Mouse (Mus musculus) heart, embryonic 10.5 days (tissue): ENCODE measurements at regions not wholly inside any gene's neighbourhood (a gene's known extent, or its start where the extent isn't known, plus 50 kb on each side); places are given as distances from the start of the nearest gene placed in this dataset.

Experiments used
- DNase-seq: peaks from one replicate; pipeline ENCODE4 v3.0.0-alpha.2; 2017; ENCODE audit warnings: low spot score
- H3K27ac ChIP-seq: fragments of 300-500 bp; sonication (generic); 2 replicates; pipeline ENCODE4 v1.5.1; 2016; ENCODE audit warnings: mild to moderate bottlenecking
- H3K27me3 ChIP-seq: fragments of 300-500 bp; sonication (generic); 2 replicates; pipeline ENCODE4 v1.6.1; 2016; ENCODE audit warnings: mild to moderate bottlenecking; ENCODE audit not compliant: poor library complexity, insufficient read depth, severe bottlenecking
- H3K36me3 ChIP-seq: fragments of 300-500 bp; sonication (generic); 2 replicates; pipeline ENCODE4 v1.6.1; 2016; ENCODE audit warnings: mild to moderate bottlenecking, moderate library complexity
- H3K4me1 ChIP-seq: fragments of 300-500 bp; sonication (generic); 2 replicates; pipeline ENCODE4 v1.6.1; 2016; ENCODE audit warnings: mild to moderate bottlenecking
- H3K4me3 ChIP-seq: fragments of 300-500 bp; sonication (generic); 2 replicates; pipeline ENCODE4 v1.5.1; 2016; ENCODE audit warnings: mild to moderate bottlenecking, moderate library complexity
- H3K9me3 ChIP-seq: fragments of 300-500 bp; sonication (generic); 2 replicates; pipeline ENCODE4 v1.6.1; 2016; ENCODE audit warnings: mild to moderate bottlenecking, moderate library complexity
- WGBS: fragments of 180-500 bp; shearing (Covaris S2); methylation state at CpG from one replicate; pipeline ENCODE4 v1.1.7; 2016; 5-methylcytosine and 5-hydroxymethylcytosine counted together

DNA sequence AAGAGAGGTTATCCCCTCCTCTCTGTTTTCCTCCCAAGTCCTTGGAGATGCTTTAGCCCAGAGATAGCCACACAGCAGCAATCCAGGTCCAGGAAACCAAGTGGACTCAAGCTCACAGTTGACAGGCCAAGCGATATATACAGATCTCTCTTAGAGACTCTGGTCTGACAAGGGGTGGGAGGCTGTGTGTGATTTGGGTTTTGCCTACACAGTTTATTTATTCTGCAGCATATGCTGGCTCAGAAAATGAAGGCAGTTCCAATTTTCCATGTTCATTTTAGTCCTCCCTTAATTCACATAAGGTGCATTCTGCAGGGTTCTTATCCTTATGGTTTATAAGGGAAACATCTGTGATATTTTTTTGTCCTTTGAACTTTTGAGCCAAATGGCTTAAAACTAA is 595.0 kb upstream of the Apob start:
- H3K36me3 ChIP-seq = no peaks in the 10 kb centered on the region
- no peak overlapping the region for H3K4me3 ChIP-seq
- H3K27ac ChIP-seq = no peak overlapping the region
- DNase-seq = no peak
- H3K27me3 ChIP-seq = no peaks in the 10 kb centered on the region
- no peaks in the 10 kb centered on the region for H3K9me3 ChIP-seq
- WGBS = 77% methylated on average over 1 of the region's 1 CpGs
- H3K4me1 ChIP-seq = no peaks in the 10 kb centered on the region

DNA sequence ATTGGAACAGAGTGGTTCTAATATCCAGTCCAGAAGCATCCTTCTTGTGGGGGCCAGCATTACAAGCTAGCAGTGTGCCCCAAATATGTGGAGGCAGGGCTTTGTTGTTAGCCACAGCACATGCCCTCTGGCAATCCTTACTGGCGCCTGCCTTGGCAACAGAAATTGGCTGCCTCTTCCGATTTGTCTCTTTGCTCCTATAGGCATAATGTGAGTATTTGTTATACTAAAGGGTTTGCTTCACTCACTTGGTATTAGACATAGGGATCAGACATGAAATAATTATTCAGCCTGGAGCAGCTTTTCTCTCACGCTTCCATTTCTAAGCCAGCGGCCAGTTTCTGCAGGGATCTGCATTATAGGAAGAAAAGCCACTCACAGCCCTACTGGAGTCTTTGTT is 573.6 kb upstream of the Apob start:
- H3K27me3 ChIP-seq = no peaks in the 10 kb centered on the region
- H3K4me1 ChIP-seq = no peaks in the 10 kb centered on the region
- WGBS = 84% methylated on average over 4 of the region's 4 CpGs
- DNase-seq = no peak
- no peak overlapping the region for H3K4me3 ChIP-seq
- no peaks in the 10 kb centered on the region for H3K9me3 ChIP-seq
- no peaks in the 10 kb centered on the region for H3K36me3 ChIP-seq
- H3K27ac ChIP-seq = no peak overlapping the region

DNA sequence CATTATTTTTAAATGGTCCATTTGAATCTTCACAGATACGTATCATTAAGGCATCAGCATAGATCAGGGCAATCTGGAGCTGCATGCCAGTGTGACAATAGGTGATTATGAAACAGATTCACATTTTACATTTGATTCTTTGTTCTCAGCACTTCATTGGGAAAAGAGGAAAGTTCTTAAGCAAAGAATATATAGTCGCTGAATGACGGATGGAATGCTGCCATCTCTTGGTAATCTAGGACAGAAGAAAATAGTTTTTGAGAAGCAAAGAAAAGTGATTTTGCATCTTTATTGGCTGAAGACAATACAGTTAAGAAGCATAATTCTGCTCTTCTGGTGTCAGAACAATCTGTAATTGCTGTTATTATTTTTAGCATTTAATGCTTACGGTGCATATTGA is 565.6 kb upstream of the Apob start:
- H3K27me3 ChIP-seq = no peaks in the 10 kb centered on the region
- no peaks in the 10 kb centered on the region for H3K9me3 ChIP-seq
- no peaks in the 10 kb centered on the region for H3K36me3 ChIP-seq
- H3K4me1 ChIP-seq = no peaks in the 10 kb centered on the region
- WGBS = 86% methylated on average over 4 of the region's 4 CpGs
- DNase-seq = no peak
- H3K4me3 ChIP-seq = no peak overlapping the region
- no peak overlapping the region for H3K27ac ChIP-seq

DNA sequence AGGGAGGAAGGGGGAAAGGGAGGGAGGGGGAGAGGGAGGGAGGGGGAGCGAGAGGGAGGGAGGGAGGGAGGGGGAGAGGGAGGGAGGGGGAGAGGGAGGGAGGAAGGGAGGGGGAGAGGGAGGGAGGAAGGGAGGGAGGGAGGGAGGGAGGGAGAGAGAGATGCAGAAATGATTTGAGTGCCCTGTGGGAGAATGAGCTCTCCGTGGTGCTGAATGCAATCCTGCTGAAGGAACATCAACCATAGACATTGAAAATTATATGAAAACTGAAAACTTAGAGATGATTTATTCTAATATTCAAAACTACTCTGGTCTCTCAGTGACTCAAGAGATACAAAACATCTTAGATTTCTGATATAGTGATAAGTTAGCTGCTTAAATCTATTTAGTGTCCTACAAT is 557.2 kb upstream of the Apob start:
- DNase-seq = no peak
- Histone ChIP-seq H3K4me3 (no peak overlapping the region), H3K9me3 (no peaks in the 10 kb centered on the region), H3K27me3 (no peaks in the 10 kb centered on the region), H3K4me1 (no peaks in the 10 kb centered on the region), H3K27ac (no peak overlapping the region), H3K36me3 (no peaks in the 10 kb centered on the region)
- 24% methylated on average over 1 of the region's 2 CpGs for WGBS

DNA sequence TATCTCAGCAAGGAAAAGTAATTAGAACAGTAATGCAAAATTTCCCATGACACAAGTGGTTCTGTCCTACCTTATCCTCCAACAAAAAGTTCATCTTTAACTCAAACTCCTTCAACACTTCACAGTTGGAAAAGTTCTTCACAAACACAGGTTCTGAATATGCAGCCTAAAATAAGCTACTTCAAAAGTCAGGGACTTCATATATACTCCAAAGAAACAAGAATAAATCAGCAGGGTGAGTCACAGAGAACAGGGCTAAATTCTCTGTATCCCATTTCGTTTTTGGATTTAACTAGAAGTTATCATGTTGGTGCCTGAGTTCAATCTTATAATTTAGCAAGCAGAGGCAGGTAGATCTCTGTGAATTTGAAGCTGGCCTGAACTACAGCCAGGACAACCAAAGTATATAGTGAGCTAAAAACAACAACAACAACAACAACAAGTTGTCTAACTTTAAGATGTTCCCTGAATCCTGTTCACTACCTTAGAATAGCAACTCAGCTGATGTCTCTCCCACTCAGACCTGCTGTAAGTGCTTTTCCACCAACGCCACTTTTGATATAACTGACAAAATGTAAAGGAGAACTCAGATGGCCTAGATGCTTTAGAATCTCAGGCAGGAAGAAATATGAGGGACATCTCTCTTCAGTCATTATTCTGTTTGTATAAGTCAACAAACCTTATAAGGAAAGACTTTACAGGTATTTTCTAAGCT is 555.5 kb upstream of the Apob start:
- no peak for DNase-seq
- 48% methylated on average over 2 of the region's 2 CpGs for WGBS
- Histone ChIP-seq H3K4me3 (no peak overlapping the region), H3K27ac (no peak overlapping the region), H3K4me1 (no peaks in the 10 kb centered on the region), H3K36me3 (no peaks in the 10 kb centered on the region), H3K9me3 (no peaks in the 10 kb centered on the region), H3K27me3 (no peaks in the 10 kb centered on the region)

DNA sequence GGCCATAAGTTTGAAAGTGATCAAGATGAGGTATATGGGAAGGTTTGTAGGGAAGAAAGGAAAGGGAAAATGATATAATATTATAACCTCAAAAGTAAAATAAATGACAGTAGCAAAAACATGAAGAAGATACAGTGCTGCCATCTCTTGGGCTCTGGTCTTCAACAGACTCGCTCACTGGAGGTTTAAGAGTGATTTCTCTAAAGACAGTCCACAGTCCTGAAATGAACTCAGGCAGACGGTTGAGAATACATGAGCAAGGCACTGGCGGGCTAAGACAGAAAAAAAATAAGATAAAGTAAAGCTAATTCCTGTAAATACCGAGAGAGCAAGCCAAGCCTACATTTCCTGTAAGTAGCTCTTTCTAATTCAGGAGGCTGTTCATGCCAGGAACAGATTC is 546.5 kb upstream of the Apob start:
- Histone ChIP-seq H3K27me3 (no peaks in the 10 kb centered on the region), H3K4me1 (no peaks in the 10 kb centered on the region), H3K36me3 (no peaks in the 10 kb centered on the region), H3K9me3 (no peaks in the 10 kb centered on the region), H3K27ac (no peak overlapping the region), H3K4me3 (no peak overlapping the region)
- no peak for DNase-seq
- 67% methylated on average over 4 of the region's 4 CpGs for WGBS

DNA sequence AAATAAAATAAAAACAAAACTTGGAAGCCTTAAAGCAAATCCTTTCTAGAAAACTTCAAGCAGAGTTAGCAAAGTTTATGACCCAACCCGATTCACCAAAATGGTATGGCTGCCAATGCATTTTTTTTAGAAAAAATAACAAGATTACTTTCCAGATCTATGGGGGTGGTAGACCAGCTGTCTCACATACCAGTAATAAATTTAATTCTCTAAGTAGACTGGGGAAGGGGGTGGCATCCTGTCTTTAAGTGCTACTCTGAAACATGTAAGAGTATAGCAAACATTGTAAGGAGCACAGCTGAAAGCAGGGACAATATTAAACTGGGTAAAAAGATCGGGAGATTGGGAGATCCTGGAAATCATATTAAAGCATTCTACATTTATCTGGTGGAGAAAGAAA is 532.2 kb upstream of the Apob start:
- Histone ChIP-seq H3K9me3 (no peaks in the 10 kb centered on the region), H3K4me1 (no peaks in the 10 kb centered on the region), H3K27me3 (no peaks in the 10 kb centered on the region), H3K4me3 (no peak overlapping the region), H3K36me3 (no peaks in the 10 kb centered on the region), H3K27ac (no peak overlapping the region)
- 83% methylated on average over 2 of the region's 2 CpGs for WGBS
- no peak for DNase-seq

DNA sequence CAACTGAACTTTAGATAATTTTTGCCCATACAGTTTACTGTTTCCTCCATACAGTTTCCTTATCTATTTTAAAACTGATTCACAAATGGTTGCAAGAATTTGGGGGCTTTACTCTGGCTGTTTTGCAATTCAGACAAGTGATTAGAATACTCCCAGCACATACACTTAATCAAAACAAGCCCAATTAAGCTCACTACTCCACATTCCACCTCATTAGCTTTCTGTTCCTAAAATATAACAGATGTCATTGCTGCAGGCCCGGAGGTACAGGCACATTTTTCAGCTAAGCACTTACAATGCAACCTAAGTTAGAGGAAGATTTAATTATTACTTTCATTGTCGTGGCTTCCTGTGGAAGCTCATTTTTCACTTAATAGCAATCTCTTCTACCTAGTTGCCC is 526.9 kb upstream of the Apob start:
- no peaks in the 10 kb centered on the region for H3K9me3 ChIP-seq
- no peak for DNase-seq
- H3K4me1 ChIP-seq = no peaks in the 10 kb centered on the region
- H3K27ac ChIP-seq = no peak overlapping the region
- H3K27me3 ChIP-seq = no peaks in the 10 kb centered on the region
- H3K4me3 ChIP-seq = no peak overlapping the region
- H3K36me3 ChIP-seq = no peaks in the 10 kb centered on the region
- 64% methylated on average over 2 of the region's 2 CpGs for WGBS

DNA sequence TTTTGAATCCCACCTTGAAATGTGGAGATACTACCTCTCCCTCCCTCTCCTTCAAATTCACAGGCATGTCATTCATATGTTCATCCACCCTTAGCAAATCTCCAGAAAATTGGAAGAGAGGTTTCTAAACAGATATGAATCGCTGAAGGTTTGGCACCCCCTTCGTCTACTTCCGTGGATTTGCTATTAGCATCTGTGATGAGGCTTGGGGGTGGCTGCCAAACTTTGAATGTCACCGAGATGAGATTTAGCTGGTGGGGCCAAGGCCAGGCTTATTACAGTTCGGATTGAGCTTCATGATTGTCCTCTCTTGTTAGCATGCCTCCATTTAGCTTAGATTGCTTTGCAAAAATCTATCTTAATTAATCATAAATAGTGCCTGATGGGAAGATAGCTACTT is 520.4 kb upstream of the Apob start:
- Histone ChIP-seq H3K4me3 (no peak overlapping the region), H3K27me3 (no peaks in the 10 kb centered on the region), H3K9me3 (no peaks in the 10 kb centered on the region), H3K36me3 (no peaks in the 10 kb centered on the region), H3K27ac (no peak overlapping the region), H3K4me1 (no peaks in the 10 kb centered on the region)
- DNase-seq = no peak
- 75% methylated on average over 5 of the region's 5 CpGs for WGBS

DNA sequence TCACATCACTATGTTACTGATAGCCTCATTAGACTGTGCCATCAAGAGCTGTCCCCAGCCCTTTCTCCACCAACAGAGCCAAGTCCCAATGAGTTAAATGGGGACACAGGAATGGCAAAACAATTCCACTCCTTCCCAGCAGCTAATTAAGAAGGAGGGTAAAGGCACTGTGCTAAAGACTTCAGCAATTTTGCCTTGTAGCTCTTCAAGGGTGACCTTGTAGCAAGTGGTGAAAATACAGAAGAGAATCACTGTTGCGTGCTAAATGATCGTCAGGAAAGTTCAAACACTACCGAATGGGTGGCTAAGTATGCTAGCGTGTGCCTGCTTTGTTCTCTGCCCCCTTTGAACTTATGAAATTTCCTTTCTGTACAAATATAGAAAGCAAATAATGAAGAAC is 519.9 kb upstream of the Apob start:
- H3K4me3 ChIP-seq = no peak overlapping the region
- WGBS = 93% methylated on average over 4 of the region's 4 CpGs
- H3K27me3 ChIP-seq = no peaks in the 10 kb centered on the region
- no peaks in the 10 kb centered on the region for H3K36me3 ChIP-seq
- H3K9me3 ChIP-seq = no peaks in the 10 kb centered on the region
- DNase-seq = no peak
- no peaks in the 10 kb centered on the region for H3K4me1 ChIP-seq
- no peak overlapping the region for H3K27ac ChIP-seq

DNA sequence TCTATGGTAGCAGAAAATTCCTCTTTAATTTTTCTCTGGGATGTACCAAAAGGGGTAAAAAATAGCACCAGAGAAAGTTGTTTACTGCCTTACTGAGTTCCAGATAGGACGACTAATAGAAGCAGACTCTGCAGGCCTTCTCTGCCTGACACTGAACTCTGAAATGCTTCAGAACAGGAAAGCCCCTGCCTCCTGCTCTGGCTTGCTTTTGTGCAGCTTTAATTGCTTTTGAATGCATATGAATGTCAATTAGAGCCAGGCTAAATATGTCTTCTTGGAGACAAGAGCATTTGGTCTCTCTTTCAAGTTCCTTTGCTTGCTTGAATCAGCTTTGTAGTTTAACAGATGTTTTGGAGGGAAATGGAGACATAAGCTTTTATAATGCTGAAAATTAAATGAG is 512.5 kb upstream of the Apob start:
- 23% methylated on average over 1 of the region's 1 CpGs for WGBS

DNA sequence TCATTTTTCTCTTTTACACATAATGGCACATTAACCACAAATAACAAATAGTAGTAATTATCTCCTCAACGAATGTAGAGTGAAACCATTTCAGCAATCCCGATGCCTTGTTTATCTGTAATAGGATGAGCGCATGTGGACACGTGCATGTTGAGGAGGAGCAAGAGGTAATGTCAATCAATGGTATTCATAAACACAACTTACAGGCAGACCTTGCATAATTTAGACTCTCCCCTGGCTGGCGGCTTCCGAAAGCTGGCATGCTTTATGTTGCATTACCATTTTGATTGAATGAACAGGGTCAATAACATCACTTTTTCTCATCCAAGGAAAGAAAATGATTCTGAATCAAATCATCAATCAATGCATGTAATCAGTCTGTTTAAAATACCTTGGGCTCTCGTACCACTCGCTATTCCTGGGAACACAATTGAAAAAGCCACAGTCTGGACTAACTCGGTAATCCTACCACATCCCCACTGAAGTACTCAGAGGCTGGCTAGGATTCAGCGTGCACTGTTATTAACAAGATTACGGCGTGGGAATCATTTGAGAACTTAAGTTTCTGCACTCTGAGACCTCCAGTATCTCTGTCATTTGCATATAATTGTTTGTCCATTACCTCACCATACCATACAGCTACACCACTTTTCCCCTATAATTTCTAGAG is 464.7 kb upstream of the Apob start:
- WGBS = 85% methylated on average over 12 of the region's 12 CpGs
- Histone ChIP-seq H3K27ac (no peak overlapping the region), H3K4me1 (no peaks in the 10 kb centered on the region), H3K9me3 (no peaks in the 10 kb centered on the region), H3K4me3 (no peak overlapping the region), H3K36me3 (no peaks in the 10 kb centered on the region), H3K27me3 (no peaks in the 10 kb centered on the region)
- no peak for DNase-seq

More for the DNA sequence above, 512.5 kb upstream of the Apob start:
- Histone ChIP-seq H3K4me3 (no peak overlapping the region), H3K36me3 (no peaks in the 10 kb centered on the region), H3K4me1 (no peaks in the 10 kb centered on the region), H3K27me3 (no peaks in the 10 kb centered on the region), H3K27ac (no peak overlapping the region), H3K9me3 (no peaks in the 10 kb centered on the region)
- no peak for DNase-seq

DNA sequence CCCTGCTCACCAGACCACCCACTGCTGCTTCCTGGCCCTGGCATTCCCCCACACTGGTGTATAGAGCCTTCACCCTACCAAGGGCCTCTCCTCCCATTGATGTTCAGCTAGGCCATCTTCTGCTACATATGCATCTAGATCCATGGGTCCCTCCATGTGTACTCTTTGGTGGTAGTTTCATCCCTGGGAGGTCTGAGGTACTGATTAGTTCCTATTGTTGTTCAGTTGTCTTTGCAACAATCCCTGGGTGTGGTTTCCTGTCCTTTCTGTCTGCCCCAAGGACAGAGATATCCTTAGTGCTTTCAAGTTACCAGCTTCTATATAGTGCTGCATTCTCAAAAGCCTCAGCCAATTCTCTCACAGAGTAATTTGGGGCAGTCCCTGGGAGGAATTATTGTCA is 440.1 kb upstream of the Apob start:
- no peak overlapping the region for H3K4me3 ChIP-seq
- H3K27me3 ChIP-seq = no peaks in the 10 kb centered on the region
- no peaks in the 10 kb centered on the region for H3K9me3 ChIP-seq
- no peak for DNase-seq
- no peak overlapping the region for H3K27ac ChIP-seq
- H3K4me1 ChIP-seq = no peaks in the 10 kb centered on the region
- H3K36me3 ChIP-seq = no peaks in the 10 kb centered on the region
